Mouse (Mus musculus) mouse trophoblast stem cell (cell line): ENCODE results near the gene Gipc3.

Source experiments
- in situ Hi-C, 2 experiments: fragments of 300-500 bp; cut with MseI, MboI; formaldehyde crosslinking; loops; 2 replicates in 1 of 2; 3 replicates in 1 of 2; pipeline ENCODE4 v1.15.1; 2025

The Gipc3 gene

GRCm38 (mm10) chr10:81322444-81322843, 20.6 kb downstream of the Gipc3 start:
- in situ Hi-C loops, result no loop called here

GRCm38 (mm10) chr10:81321436-81321835, 21.6 kb downstream of the Gipc3 start:
- in situ Hi-C loops, result no loop called here

GRCm38 (mm10) chr10:81320550-81321347, 22.3 kb downstream of the Gipc3 start, which contains the start of gene Cactin:
Gene Cactin (plus strand): TSS chr10:81321103.
- in situ Hi-C loops, result no loop called here

DNA sequence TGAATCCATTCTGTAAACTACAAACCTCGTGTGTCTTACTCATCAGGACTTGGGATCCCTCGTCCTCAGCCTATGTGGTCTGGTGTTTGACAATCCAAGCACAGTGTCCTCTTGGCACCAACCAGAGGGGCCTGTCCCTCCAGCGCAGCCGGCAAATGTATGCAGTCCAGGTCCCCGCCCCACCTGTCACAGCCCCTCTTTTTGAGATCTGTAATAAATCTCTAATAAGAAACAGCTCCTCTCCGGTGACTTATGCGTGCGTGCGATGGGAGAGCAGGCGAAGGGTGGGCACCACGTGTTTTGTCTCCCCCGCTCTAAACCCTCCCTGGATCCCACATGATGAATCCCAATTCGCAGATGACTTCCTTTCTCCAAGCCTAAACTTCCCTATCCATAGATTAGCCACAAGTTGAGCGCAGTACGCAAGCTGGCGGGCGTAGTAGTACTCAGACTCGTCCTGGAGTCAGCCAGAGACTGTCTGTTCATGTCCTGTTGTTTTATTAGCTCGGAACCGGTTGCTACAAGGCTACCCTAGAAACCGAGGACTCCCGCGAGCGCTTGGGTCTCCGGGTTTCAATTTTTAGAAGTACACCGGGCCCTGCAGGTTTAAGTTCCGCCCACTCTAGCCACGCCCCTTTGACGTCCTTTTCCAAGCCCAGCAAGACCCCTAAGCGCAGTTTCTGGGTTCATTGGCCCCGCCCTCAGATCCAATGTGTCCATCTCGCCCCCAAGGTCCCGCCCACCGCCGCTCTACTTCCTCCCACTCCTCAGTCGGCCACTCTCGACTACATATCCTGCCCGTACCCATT, 23.1 kb downstream of the Gipc3 start:
- in situ Hi-C loops, result no loop called here

DNA sequence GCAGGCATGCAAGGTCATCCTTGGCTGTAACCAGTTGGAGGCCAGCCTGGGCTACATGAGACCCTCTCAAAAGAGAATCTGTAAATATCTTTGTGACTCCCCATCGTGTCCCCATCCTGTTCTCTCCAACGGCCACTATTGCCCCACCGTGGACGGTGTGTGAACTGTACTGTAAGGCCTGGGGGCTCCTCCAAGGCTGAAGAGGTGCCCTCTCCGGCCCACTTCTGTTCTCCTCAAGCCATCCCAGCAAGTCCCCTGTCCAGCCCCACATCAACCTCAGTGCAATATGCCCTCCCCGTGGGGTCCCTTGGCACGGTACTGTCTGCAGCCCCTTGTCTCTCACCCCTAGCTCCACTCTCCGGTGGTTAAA, 23.8 kb downstream of the Gipc3 start:
- in situ Hi-C loops, result no loop called here

GRCm38 (mm10) chr10:81318589-81319329, 24.3 kb downstream of the Gipc3 start:
- in situ Hi-C loops, result no loop called here

GRCm38 (mm10) chr10:81317273-81317672, 25.8 kb downstream of the Gipc3 start:
- in situ Hi-C loops, result no loop called here

GRCm38 (mm10) chr10:81316338-81317060, 26.6 kb downstream of the Gipc3 start:
- in situ Hi-C loops, result no loop called here

GRCm38 (mm10) chr10:81315587-81315986, 27.5 kb downstream of the Gipc3 start:
- in situ Hi-C loops, result no loop called here

DNA sequence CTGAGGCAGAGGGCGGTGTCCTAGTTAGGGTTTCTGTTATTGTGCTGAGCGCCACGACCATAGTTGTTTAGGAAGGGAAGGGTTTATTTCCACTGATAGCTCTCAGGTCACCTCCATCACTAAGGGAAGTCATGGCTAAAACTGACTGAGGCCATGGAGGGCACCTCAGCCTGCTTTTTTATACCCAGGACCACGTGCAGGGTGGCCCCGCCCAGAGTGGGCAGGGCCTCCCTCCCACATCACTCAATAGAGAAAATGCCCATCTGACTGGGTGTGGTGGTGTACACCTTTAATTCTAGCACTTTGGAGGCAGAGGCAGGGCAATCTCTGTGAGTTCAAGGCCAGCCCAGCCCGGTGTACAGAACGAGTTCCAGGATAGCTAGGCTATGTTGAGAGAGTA, 28.9 kb downstream of the Gipc3 start:
- in situ Hi-C loops, result no loop called here

- in situ Hi-C loops, result no loop called here
Measured at GRCm38 (mm10) chr10:81313581-81313980, 29.5 kb downstream of the Gipc3 start.

- in situ Hi-C loops, result no loop called here
Measured at GRCm38 (mm10) chr10:81309571-81309970, 33.5 kb downstream of the Gipc3 start.

DNA sequence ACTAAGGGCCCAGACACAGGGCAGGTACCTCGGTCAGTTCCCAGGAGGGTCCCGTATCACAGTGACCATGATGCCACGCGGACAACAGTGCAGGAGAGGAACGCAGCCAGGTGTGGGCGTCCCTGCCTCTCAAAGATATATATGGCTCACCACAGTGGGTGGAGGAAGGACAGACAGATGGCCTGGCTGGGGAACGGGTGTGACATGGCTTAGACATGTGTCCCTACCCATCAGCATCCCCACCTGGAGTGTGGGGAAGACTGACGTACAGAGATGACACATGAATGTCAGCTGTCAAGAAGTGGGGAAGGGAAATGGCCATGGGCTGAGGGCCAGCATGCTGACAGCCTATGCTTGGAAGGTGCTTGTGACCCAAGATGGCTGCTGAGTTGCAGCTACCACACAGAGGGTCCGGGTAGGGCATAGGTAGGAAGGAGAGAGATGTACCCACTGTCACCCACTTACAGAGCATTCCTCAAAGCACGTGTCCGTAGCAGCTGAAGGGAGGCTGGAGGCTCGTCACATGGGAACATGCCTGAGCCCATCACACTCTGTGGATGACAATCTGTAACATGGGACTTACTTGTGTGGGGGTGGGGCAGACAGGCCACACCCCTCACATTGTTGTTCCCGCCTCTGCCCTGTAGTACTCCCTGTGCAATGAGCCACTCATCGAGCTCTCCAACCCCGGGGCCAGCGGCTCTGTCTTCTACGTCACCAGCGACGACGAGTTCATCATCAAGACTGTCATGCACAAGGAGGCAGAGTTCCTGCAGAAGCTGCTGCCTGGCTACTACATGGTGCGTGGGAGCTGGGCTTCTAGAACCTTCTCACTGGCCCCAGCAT, 36.0 kb downstream of the Gipc3 start:
- in situ Hi-C loops, result no loop called here

DNA sequence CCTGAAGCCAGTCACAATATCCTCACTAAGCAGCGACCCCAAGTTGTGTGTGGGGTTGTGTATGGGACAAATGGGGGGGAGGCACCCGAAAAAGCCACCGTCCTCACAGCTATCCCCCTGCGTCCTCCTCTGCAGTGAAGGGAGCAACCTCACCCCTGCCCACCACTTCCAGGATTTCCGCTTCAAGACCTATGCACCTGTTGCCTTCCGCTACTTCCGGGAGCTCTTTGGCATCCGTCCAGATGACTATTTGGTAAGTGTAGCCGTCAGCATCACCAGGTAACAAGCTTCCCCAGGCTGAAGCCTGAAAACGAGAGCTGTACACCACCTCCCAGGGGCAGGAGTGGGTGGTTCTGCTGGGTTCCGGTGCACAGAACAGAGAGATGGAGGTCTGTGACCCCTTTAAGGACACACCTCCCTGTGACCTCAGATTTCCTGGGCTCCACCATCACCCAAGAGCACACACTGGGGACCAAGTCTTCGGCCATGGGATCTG, 36.8 kb downstream of the Gipc3 start:
- in situ Hi-C loops, result no loop called here

GRCm38 (mm10) chr10:81305663-81306062, 37.4 kb downstream of the Gipc3 start:
- in situ Hi-C loops, result no loop called here

GRCm38 (mm10) chr10:81304597-81305238, 38.3 kb downstream of the Gipc3 start:
- in situ Hi-C loops, result no loop called here

GRCm38 (mm10) chr10:81303761-81304160, 39.3 kb downstream of the Gipc3 start:
- in situ Hi-C loops, result no loop called here

DNA sequence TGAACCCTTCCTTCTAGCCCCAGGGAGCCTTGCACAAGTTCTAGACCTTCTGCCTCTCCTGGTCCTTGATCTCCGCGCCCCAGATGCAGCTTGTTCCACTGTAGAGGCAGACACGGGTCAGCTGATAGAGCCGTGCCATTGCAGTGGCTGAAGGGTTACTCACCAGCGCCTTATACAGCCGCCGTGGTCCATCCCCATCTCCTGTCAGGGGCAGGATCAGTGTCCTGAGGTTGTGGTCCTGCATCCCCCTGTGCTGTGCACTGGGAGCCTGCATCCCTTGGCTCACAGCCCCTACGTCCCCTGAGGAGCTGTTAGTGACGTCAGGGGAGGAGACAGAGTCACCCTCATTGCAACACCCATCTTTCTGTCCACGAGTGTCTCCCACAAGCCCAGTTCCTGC, 39.8 kb downstream of the Gipc3 start:
- in situ Hi-C loops, result no loop called here

DNA sequence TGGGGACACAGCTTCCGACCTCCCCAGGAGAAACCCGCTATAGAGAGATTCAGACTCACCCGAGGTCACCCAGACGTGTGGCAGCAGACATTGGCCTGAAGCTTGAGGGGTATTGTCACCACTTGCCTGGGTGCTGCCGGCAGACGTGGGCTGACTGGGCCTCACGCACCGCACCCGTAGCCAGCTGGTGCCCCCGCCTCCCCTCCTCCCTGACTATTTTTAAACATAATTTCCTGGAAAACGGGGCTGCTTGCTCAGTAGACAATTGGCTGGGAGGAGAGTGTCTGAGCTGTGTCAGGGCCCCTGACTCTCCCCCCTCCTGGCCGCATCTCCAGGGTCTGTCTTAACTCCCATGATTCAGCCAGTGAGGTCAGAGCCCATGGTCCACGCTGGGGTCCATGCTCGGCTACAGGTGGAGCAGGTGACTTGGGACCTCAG, 40.3 kb downstream of the Gipc3 start:
- in situ Hi-C loops, result no loop called here

DNA sequence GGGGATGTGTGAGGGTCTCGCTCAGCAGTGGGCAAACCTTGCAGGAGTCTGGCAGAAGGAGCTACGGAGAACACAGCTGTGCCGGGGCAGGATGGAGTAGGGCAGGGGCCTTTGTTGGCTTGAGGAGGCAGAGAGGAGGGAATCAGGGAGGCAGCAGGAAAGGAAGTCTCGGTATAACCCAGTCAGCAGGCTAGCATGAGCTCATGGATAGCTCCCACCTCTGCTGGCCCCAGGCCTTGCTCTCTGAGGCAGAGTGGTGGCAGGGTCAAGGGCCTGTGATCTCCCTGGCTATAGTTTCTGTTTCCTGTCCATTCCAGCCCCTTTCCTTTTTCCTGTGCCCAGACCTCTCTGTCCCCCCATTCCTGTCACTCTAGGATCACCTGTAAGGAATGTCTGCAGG, 40.8 kb downstream of the Gipc3 start:
- in situ Hi-C loops, result no loop called here
